Mouse (Mus musculus) heart, postnatal 10 days (tissue): Measurements from ENCODE around the gene Eef1akmt3. TPM values are rescaled to one million over a fixed set of nuclear protein-coding genes. Genes with fewer than 3 reads are reported as not detected.

Source experiments
- microRNA-seq, 2 experiments: library from miRNA; unstranded; fragments of <30 nt; microRNA quantifications; one replicate each; pipeline ENCODE4 v1.2.0; 2022
- total RNA-seq, 2 experiments: library from RNA; stranded (reverse); gene quantifications; 2 replicates each; pipeline ENCODE4 v1.2.3; 2021

The Eef1akmt3 gene
- total RNA-seq, 2 experiments from 2014 or later: 0.12 to 0.17 TPM

Small RNAs within 50 kb of the gene (microRNA-seq; reads per million reads assigned to microRNA genes)
- gene Mir26a-2 (55.7 to 139 reads per million in 2 experiments), gene Mir546 (0.24 to 1.0 reads per million in 2 experiments)

Other genes with a start within 250 kb of the Eef1akmt3 start
- 1 to 10 TPM; 2.4 to 4.0 TPM for gene Atp23, start 140.2 kb downstream of the Eef1akmt3 start, total RNA-seq
- gene Ctdsp2, start 62.8 kb downstream of the Eef1akmt3 start, total RNA-seq: 100 to 1,000 TPM; 131 to 149 TPM
- under 1 TPM; 0.14 to 0.17 TPM for gene Avil, start 40.8 kb downstream of the Eef1akmt3 start, total RNA-seq
- 10 to 100 TPM; 53.1 to 66.2 TPM for gene Tsfm, start 10.7 kb downstream of the Eef1akmt3 start, total RNA-seq
- 1 to 10 TPM; 7.6 to 8.6 TPM for gene Mettl1, start 99 bp downstream of the Eef1akmt3 start, total RNA-seq
- gene Cyp27b1, start 6.7 kb upstream of the Eef1akmt3 start, total RNA-seq: under 1 TPM; 0.22 to 0.29 TPM
- gene March9, start 18.7 kb upstream of the Eef1akmt3 start, total RNA-seq: 1 to 10 TPM; 1.7 to 2.9 TPM
- 100 to 1,000 TPM; 154 to 196 TPM for gene Cdk4, start 22.0 kb upstream of the Eef1akmt3 start, total RNA-seq
- gene Tspan31, start 28.8 kb upstream of the Eef1akmt3 start, total RNA-seq: 10 to 100 TPM; 50.0 to 53.8 TPM
- 1 to 10 TPM; 5.5 to 8.3 TPM for gene Agap2, start 33.8 kb upstream of the Eef1akmt3 start, total RNA-seq
- 10 to 100 TPM; 36.7 to 37.8 TPM for gene Os9, start 79.6 kb upstream of the Eef1akmt3 start, total RNA-seq
- gene B4galnt1, start 123.7 kb upstream of the Eef1akmt3 start, total RNA-seq: 1 to 10 TPM; 3.6 to 3.8 TPM
- gene Slc26a10, start 139.1 kb upstream of the Eef1akmt3 start, total RNA-seq: 10 to 100 TPM; 40.8 to 48.0 TPM
- 10 to 100 TPM; 20.8 to 21.0 TPM for gene Arhgef25, start 148.6 kb upstream of the Eef1akmt3 start, total RNA-seq
- 10 to 100 TPM; 48.4 to 52.2 TPM for gene Dtx3, start 154.2 kb upstream of the Eef1akmt3 start, total RNA-seq
- gene Pip4k2c, start 170.1 kb upstream of the Eef1akmt3 start, total RNA-seq: 10 to 100 TPM; 26.4 to 28.7 TPM
- under 1 TPM; 0.42 to 0.89 TPM for gene Kif5a, start 221.8 kb upstream of the Eef1akmt3 start, total RNA-seq
- 100 to 1,000 TPM; 166 to 167 TPM for gene Dctn2, start 224.9 kb upstream of the Eef1akmt3 start, total RNA-seq
- 10 to 100 TPM; 34.2 to 35.5 TPM for gene Mbd6, start 247.5 kb upstream of the Eef1akmt3 start, total RNA-seq